ENCODE assay signal across 26 mouse cellular contexts in the genomic region with DNA sequence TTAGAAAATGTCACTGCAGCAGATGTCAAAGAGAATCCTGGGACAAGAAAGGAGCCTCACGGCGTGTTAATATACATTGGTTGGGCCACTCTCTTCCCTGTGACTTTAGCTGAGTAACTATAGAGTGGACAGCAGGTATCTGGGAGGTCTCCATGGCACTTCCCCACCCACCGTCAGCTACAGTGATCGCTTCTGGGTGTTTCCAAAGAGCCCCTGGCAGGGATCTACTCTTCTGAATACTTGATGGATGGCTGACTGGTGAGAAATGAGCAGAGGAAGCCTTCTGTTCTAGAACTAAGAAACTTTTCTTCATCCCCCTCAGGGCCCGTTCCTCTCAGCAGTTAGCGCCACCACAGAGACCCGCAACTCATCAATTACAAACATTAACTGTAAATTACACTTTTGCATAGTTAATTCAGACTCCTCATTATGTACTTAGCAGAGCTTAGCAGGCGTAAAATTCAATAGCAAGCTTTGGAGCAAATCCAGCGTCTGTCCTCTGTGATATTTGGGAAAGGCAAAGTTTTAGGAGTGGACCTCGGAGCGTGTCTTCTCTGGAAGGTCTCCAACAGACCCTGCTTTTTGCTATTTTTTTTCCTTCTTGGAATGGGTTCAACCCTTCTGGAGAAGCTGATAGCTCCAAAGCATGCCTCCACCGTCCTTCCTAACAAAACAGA.
A peak's percentile ranks its signal among the peaks of the same experiment; 100 is the strongest.
DNase-seq lines count a peak whose midpoint lies in the region; ATAC-seq and TF ChIP-seq lines count a peak whose summit lies in the region.
"Had no signal": no experiment of that assay in that cellular context is flagged by ENCODE, and none has a peak within 500 bp of the region (broad histone marks: within the 10 kb centered on the region; RNA-seq: fewer than 3 reads in every experiment).

No protein-coding gene starts in this region.

- H3K9ac ChIP-seq in hindbrain, embryonic 15.5 days: no peak overlapping the region
- H3K9ac ChIP-seq in midbrain, postnatal 0 days (replicated peaks; ENCODE audit: low read length, poor library complexity, severe bottlenecking): no peak overlapping the region
- H3K9ac ChIP-seq in neural tube, embryonic 13.5 days: no peak overlapping the region
- H3K9ac ChIP-seq: embryonic facial prominence, embryonic 15.5 days; forebrain, embryonic 13.5 days; limb, embryonic 13.5 days had no signal

- 0 out of 2 replicates have a peak, but pooled peaks cover 3% of the 10 kb centered on the region for H3K27me3 ChIP-seq in hindbrain, embryonic 15.5 days
- H3K27me3 ChIP-seq in hindbrain, embryonic 10.5 days (ENCODE audit: insufficient read depth, poor library complexity, severe bottlenecking): no peaks in the 10 kb centered on the region
- H3K27me3 ChIP-seq in midbrain, postnatal 0 days (ENCODE audit: insufficient read depth, low read length): no peaks in the 10 kb centered on the region
- no peaks in the 10 kb centered on the region for H3K27me3 ChIP-seq in midbrain, embryonic 10.5 days (ENCODE audit: low read depth, poor library complexity, severe bottlenecking)
- H3K27me3 ChIP-seq in neural tube, embryonic 13.5 days: peaks cover 24% of the 10 kb centered on the region
- no peaks in the 10 kb centered on the region for H3K27me3 ChIP-seq in heart, embryonic 10.5 days (ENCODE audit: insufficient read depth, poor library complexity, severe bottlenecking)
- H3K27me3 ChIP-seq: embryonic facial prominence, embryonic 15.5 days; forebrain, embryonic 13.5 days; limb, embryonic 13.5 days had no signal

- no peaks in the 10 kb centered on the region for H3K36me3 ChIP-seq in hindbrain, embryonic 15.5 days
- no peaks in the 10 kb centered on the region for H3K36me3 ChIP-seq in hindbrain, embryonic 10.5 days
- no peaks in the 10 kb centered on the region for H3K36me3 ChIP-seq in midbrain, postnatal 0 days (ENCODE audit: insufficient read depth, low read length)
- H3K36me3 ChIP-seq in midbrain, embryonic 10.5 days: no peaks in the 10 kb centered on the region
- H3K36me3 ChIP-seq in neural tube, embryonic 13.5 days: no peaks in the 10 kb centered on the region
- no peaks in the 10 kb centered on the region for H3K36me3 ChIP-seq in heart, embryonic 10.5 days
- H3K36me3 ChIP-seq: embryonic facial prominence, embryonic 15.5 days; limb, embryonic 13.5 days had no signal

- peak; percentile 54; the same call in 1 of the 2 replicates for ATAC-seq in hindbrain, embryonic 15.5 days (ENCODE audit: low FRiP score, low read depth)
- no peak for ATAC-seq in midbrain, postnatal 0 days (ENCODE audit: low FRiP score)
- peak; percentile 67 for ATAC-seq in neural tube, embryonic 13.5 days (ENCODE audit: low read depth)
- ATAC-seq: forebrain, embryonic 13.5 days; intestine, embryonic 16.5 days; lung, postnatal 0 days had no signal

- H3K27ac ChIP-seq in hindbrain, embryonic 15.5 days (replicated peaks): no peak overlapping the region; the same call in 1 of the 2 replicates
- no peak overlapping the region for H3K27ac ChIP-seq in hindbrain, embryonic 10.5 days
- H3K27ac ChIP-seq in midbrain, postnatal 0 days (ENCODE audit: low read depth, low read length): no peak overlapping the region
- no peak overlapping the region for H3K27ac ChIP-seq in midbrain, embryonic 10.5 days (replicated peaks)
- H3K27ac ChIP-seq in neural tube, embryonic 13.5 days (replicated peaks): no peak overlapping the region
- no peak overlapping the region for H3K27ac ChIP-seq in heart, embryonic 10.5 days
- H3K27ac ChIP-seq: embryonic facial prominence, embryonic 10.5 days; embryonic facial prominence, embryonic 15.5 days; forebrain, embryonic 13.5 days; gastrocnemius, adult 2 months; kidney, postnatal 0 days; limb, embryonic 13.5 days had no signal

- no peak overlapping the region for H3K4me3 ChIP-seq in hindbrain, embryonic 15.5 days
- no peak overlapping the region for H3K4me3 ChIP-seq in hindbrain, embryonic 10.5 days
- H3K4me3 ChIP-seq in midbrain, postnatal 0 days (ENCODE audit: low read depth, low read length): no peak overlapping the region
- H3K4me3 ChIP-seq in midbrain, embryonic 10.5 days: no peak overlapping the region
- H3K4me3 ChIP-seq in neural tube, embryonic 13.5 days: no peak overlapping the region
- H3K4me3 ChIP-seq in heart, embryonic 10.5 days: no peak overlapping the region
- H3K4me3 ChIP-seq: embryonic facial prominence, embryonic 10.5 days; embryonic facial prominence, embryonic 15.5 days; forebrain, embryonic 13.5 days; gastrocnemius, adult 2 months; limb, embryonic 13.5 days had no signal

- no peak overlapping the region for H3K4me2 ChIP-seq in hindbrain, embryonic 15.5 days
- no peak overlapping the region for H3K4me2 ChIP-seq in midbrain, postnatal 0 days (ENCODE audit: low read depth, low read length, poor library complexity, severe bottlenecking)
- H3K4me2 ChIP-seq in neural tube, embryonic 13.5 days: no peak overlapping the region
- H3K4me2 ChIP-seq: embryonic facial prominence, embryonic 15.5 days; forebrain, embryonic 13.5 days; limb, embryonic 13.5 days; liver, embryonic 11.5 days had no signal

- 32% methylated on average over 12 of the region's 12 CpGs for WGBS in hindbrain, embryonic 15.5 days
- WGBS in hindbrain, embryonic 10.5 days: 72% methylated on average over 12 of the region's 12 CpGs
- WGBS in midbrain, postnatal 0 days: 54% methylated on average over 12 of the region's 12 CpGs
- WGBS in midbrain, embryonic 10.5 days: 90% methylated on average over 12 of the region's 12 CpGs
- 34% methylated on average over 12 of the region's 12 CpGs for WGBS in neural tube, embryonic 13.5 days
- 76% methylated on average over 12 of the region's 12 CpGs for WGBS in heart, embryonic 10.5 days

- no peak for DNase-seq in hindbrain, embryonic 10.5 days (ENCODE audit: low spot score)
- DNase-seq in midbrain, postnatal 0 days (ENCODE audit: low spot score): peak; percentile 69
- DNase-seq in midbrain, embryonic 10.5 days (ENCODE audit: low spot score): no peak
- DNase-seq in heart, embryonic 10.5 days (ENCODE audit: low spot score): no peak
- DNase-seq: adrenal gland, postnatal 25 days; B cell, adult 2 months; cerebellum, adult 18-20 months; cerebellum, postnatal 10 days; gastrocnemius, adult 2 months; gastrocnemius, postnatal 36 days; heart, adult 18-20 months; heart, postnatal 14 days; kidney, adult 8-10 months; kidney, postnatal 4 days; retina, postnatal 1 day; right cerebral cortex, postnatal 14 days had no signal

- no peaks in the 10 kb centered on the region for H3K9me3 ChIP-seq in hindbrain, embryonic 15.5 days
- no peaks in the 10 kb centered on the region for H3K9me3 ChIP-seq in hindbrain, embryonic 10.5 days
- H3K9me3 ChIP-seq in midbrain, postnatal 0 days (ENCODE audit: low read length): no peaks in the 10 kb centered on the region
- H3K9me3 ChIP-seq in midbrain, embryonic 10.5 days (replicated peaks): no peaks in the 10 kb centered on the region
- 0 out of 2 replicates have a peak, but pooled peaks cover 6% of the 10 kb centered on the region for H3K9me3 ChIP-seq in neural tube, embryonic 13.5 days
- no peaks in the 10 kb centered on the region for H3K9me3 ChIP-seq in heart, embryonic 10.5 days
- H3K9me3 ChIP-seq: embryonic facial prominence, embryonic 10.5 days; embryonic facial prominence, embryonic 15.5 days; forebrain, embryonic 13.5 days had no signal

- peaks cover 25% of the 10 kb centered on the region for H3K4me1 ChIP-seq in hindbrain, embryonic 15.5 days (replicated peaks)
- peaks cover 9% of the 10 kb centered on the region; the same call in 1 of the 2 replicates for H3K4me1 ChIP-seq in hindbrain, embryonic 10.5 days (replicated peaks)
- H3K4me1 ChIP-seq in midbrain, postnatal 0 days (ENCODE audit: insufficient read depth, low read length): 0 out of 2 replicates have a peak, but pooled peaks cover 6% of the 10 kb centered on the region
- peaks cover 5% of the 10 kb centered on the region; the same call in 1 of the 2 replicates for H3K4me1 ChIP-seq in midbrain, embryonic 10.5 days
- H3K4me1 ChIP-seq in neural tube, embryonic 13.5 days (replicated peaks): peaks cover 26% of the 10 kb centered on the region
- H3K4me1 ChIP-seq in heart, embryonic 10.5 days: no peaks in the 10 kb centered on the region
- H3K4me1 ChIP-seq: embryonic facial prominence, embryonic 10.5 days; limb, embryonic 13.5 days had no signal

- TF ChIP-seq CTCF in midbrain, postnatal 0 days (IDR thresholded peaks at IDR 0.05): no peak
